Mouse (Mus musculus) cortical plate, adult 2 months (tissue): Measurements from ENCODE around the gene Pde12.

Experiments
- CTCF ChIP-seq: fragments of 200-500 bp; IDR thresholded peaks from 2 replicates; pipeline ENCODE4 v1.5.1; 2011; ENCODE audit warnings: mild to moderate bottlenecking, control low read depth, low read length; ENCODE audit not compliant: insufficient read depth; ENCODE audit errors: extremely low read depth
- POLR2A ChIP-seq: fragments of 200-500 bp; IDR thresholded peaks from 2 replicates; pipeline ENCODE4 v1.6.1; 2011; ENCODE audit warnings: mild to moderate bottlenecking, low read length, control low read depth; ENCODE audit not compliant: insufficient read depth; ENCODE audit errors: extremely low read depth

GRCm38 (mm10) chr14:26637025-26637850, 32.4 kb downstream of the Pde12 start:
- TF ChIP-seq POLR2A (no peak), CTCF (no peak)
